Mouse (Mus musculus) midbrain, embryonic 16.5 days (tissue): ENCODE measurements at regions not wholly inside any gene's neighbourhood (a gene's known extent, or its start where the extent isn't known, plus 50 kb on each side); places are given as distances from the start of the nearest gene placed in this dataset. TPM values are rescaled to one million over a fixed set of nuclear protein-coding genes. Genes with fewer than 3 reads are reported as not detected.

Experiments used
- ATAC-seq: fragments of 200-750 bp; cut with Nextera tagmentation; 2 replicates; pipeline ENCODE4 v1.8.0; 2017; ENCODE audit warnings: moderate TSS enrichment
- H3K27ac ChIP-seq: fragments of 300-500 bp; sonication (generic); 2 replicates; pipeline ENCODE4 v1.5.1; 2014; ENCODE audit warnings: mild to moderate bottlenecking, low read length, mixed read lengths
- H3K27me3 ChIP-seq: fragments of 300-500 bp; sonication (generic); 2 replicates; pipeline ENCODE4 v1.6.1; 2014; ENCODE audit warnings: low read depth, low read length, mixed read lengths; ENCODE audit not compliant: control insufficient read depth, insufficient read depth
- H3K36me3 ChIP-seq: fragments of 300-500 bp; sonication (generic); 2 replicates; pipeline ENCODE4 v1.6.1; 2014; ENCODE audit warnings: mild to moderate bottlenecking, low read length, moderate library complexity, mixed read lengths; ENCODE audit not compliant: control insufficient read depth, insufficient read depth
- H3K4me1 ChIP-seq: fragments of 300-500 bp; sonication (generic); 2 replicates; pipeline ENCODE4 v1.6.1; 2014; ENCODE audit warnings: mild to moderate bottlenecking, low read length, mixed read lengths; ENCODE audit not compliant: control insufficient read depth, insufficient read depth
- H3K4me2 ChIP-seq: fragments of 300-500 bp; sonication (generic); 2 replicates; pipeline ENCODE4 v1.6.1; 2014; ENCODE audit warnings: mild to moderate bottlenecking, low read length, mixed read lengths
- H3K4me3 ChIP-seq: fragments of 300-500 bp; sonication (generic); 2 replicates; pipeline ENCODE4 v1.5.1; 2014; ENCODE audit warnings: low read depth, mild to moderate bottlenecking, low read length, moderate library complexity, mixed read lengths
- H3K9ac ChIP-seq: fragments of 300-500 bp; sonication (generic); 2 replicates; pipeline ENCODE4 v1.6.1; 2014; ENCODE audit warnings: low read depth, low read length, mixed read lengths
- H3K9me3 ChIP-seq: fragments of 300-500 bp; sonication (generic); replicated peaks from 2 replicates; pipeline ENCODE4 v1.6.1; 2014; ENCODE audit warnings: mild to moderate bottlenecking, low read length, mixed read lengths; ENCODE audit not compliant: control insufficient read depth, poor library complexity, severe bottlenecking
- WGBS: fragments of 180-500 bp; shearing (Covaris S2); extraction: QIAGEN DNeasy Blood & Tissue Kit; methylation state at CpG from one replicate; pipeline ENCODE4 v1.1.7; 2014; 5-methylcytosine and 5-hydroxymethylcytosine counted together
- microRNA-seq: library from miRNA; unstranded; fragments of <30 nt; microRNA quantifications from one replicate; pipeline ENCODE4, GENCODE M21; 2017

- H3K27ac ChIP-seq, result no peak overlapping the region
- H3K27me3 ChIP-seq, result no peaks in the 10 kb centered on the region
- H3K4me1 ChIP-seq, result peaks cover 2% of the 10 kb centered on the region; the same call in 1 of the 2 replicates
- H3K4me2 ChIP-seq, result no peak overlapping the region
- no peaks in the 10 kb centered on the region for H3K36me3 ChIP-seq
- no peaks in the 10 kb centered on the region for H3K9me3 ChIP-seq
- H3K9ac ChIP-seq, result no peak overlapping the region
- no peak overlapping the region for H3K4me3 ChIP-seq
- ATAC-seq, result peak; percentile 32; the same call in 1 of the 2 replicates
- 7% methylated on average over 2 of the region's 2 CpGs for WGBS
These were observed 489.8 kb upstream of the Mms22l start for GRCm38 (mm10) chr4:24006257-24006955.

DNA sequence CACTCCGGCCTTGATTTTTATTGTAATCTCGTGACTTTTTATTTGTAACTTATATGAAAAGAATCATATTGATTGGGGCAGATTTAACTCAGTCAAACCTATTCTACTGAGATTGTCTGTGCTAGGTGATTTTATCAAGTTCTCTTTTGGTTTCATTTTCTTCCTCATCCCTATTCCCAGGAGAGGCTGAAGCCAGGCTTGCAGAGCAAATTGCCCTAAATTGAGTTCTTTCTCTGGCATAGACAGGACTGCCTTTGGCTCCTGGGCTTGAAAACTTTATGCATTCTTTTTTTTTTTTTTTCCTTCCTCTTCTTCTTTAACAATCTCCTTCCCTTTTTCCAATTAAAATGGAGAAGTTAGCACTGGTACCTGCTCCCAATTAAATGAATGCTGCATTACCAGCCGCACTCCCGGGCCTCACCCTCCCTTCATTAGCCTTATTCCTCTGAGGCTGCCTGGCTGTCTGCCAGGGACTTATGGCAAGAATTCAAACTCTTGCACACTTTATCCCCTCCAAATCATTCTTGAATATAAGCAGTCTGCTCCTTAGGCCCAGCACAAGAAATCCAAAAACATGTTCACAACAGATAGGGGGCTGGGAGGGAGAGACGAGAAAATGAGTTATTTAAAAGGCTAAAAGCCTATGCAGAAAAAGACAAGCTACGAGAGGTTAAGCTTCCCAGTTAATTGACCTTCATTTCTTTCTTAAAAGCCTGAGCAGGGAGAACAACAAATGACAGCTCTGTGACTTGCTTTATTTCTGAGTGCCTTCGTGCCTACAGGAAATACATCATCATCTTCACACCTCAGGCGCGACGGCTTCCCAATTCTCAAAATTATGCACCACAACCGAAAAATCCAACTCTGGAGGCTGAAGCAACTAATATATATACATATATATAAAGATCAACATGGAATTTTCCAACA lies 476.8 kb upstream of the Mms22l start:
- Histone ChIP-seq H3K4me3 (no peak overlapping the region), H3K27ac (peak overlapping the region; percentile 5)
- peak; percentile 93 for ATAC-seq

More for the DNA sequence above, 476.8 kb upstream of the Mms22l start:
- no peaks in the 10 kb centered on the region for H3K27me3 ChIP-seq
- H3K36me3 ChIP-seq, result no peaks in the 10 kb centered on the region
- peaks cover 8% of the 10 kb centered on the region for H3K4me1 ChIP-seq
- H3K4me2 ChIP-seq, result peak overlapping the region; percentile 24; the same call in 1 of the 2 replicates
- H3K9me3 ChIP-seq, result no peaks in the 10 kb centered on the region
- no peak overlapping the region for H3K9ac ChIP-seq
- WGBS, result 37% methylated on average over 11 of the region's 11 CpGs

Small RNA genes in the stretch of these regions (microRNA-seq; reads per million reads assigned to microRNA genes)
- gene Gm25978, result not detected
